Mouse (Mus musculus) liver, adult 2 months (tissue): ENCODE data around the gene Col1a2.

ENCODE experiments used
- CTCF ChIP-seq: fragments of 200-500 bp; IDR thresholded peaks from 2 replicates; pipeline ENCODE4 v1.5.1; 2011; ENCODE audit warnings: low read depth, low read length, control low read depth
- POLR2A ChIP-seq: fragments of 200-500 bp; IDR thresholded peaks from 2 replicates; pipeline ENCODE4 v1.6.1; 2011; ENCODE audit warnings: low read length, control low read depth; ENCODE audit not compliant: insufficient read depth; ENCODE audit errors: extremely low read depth

DNA sequence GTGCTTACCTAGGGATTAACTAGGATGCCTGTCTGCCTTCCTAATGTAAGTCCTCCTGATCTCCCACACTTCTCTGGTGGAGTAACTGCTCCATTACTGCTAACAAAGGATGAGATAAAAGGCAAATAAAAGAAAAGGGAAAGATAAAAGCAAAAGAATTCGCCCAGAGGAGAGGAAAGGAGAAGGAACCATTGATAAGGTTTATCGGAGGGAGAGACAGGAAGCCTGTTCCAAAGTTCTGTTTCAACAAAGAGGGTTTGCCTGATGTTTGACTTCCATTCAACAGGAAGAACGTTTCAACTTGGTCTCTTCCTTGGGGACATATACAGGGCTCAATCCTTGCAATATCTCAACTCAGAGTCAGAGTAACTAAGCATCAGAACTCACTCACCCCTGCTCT lies 39.3 kb upstream of the Col1a2 start:
- TF ChIP-seq CTCF (no peak), POLR2A (no peak)
